Mouse (Mus musculus) heart, embryonic 12.5 days (tissue): ENCODE data around the gene Ube4b. TPM values are rescaled to one million over a fixed set of nuclear protein-coding genes. Genes with fewer than 3 reads are reported as not detected.

Experiments
- ATAC-seq: fragments of 200-750 bp; cut with Nextera tagmentation; 2 replicates; pipeline ENCODE4 v1.8.0; 2017; ENCODE audit warnings: moderate TSS enrichment, moderate library complexity; ENCODE audit not compliant: insufficient number of reproducible peaks, low FRiP score
- H3K27ac ChIP-seq: fragments of 300-500 bp; sonication (generic); 2 replicates; pipeline ENCODE4 v1.5.1; 2016; ENCODE audit warnings: mild to moderate bottlenecking, moderate library complexity; ENCODE audit not compliant: poor library complexity, severe bottlenecking
- H3K27me3 ChIP-seq: fragments of 300-500 bp; sonication (generic); replicated peaks from 2 replicates; pipeline ENCODE4 v1.6.1; 2016; ENCODE audit warnings: mild to moderate bottlenecking, moderate library complexity
- H3K36me3 ChIP-seq: fragments of 300-500 bp; sonication (generic); 2 replicates; pipeline ENCODE4 v1.6.1; 2016; ENCODE audit warnings: mild to moderate bottlenecking, moderate library complexity
- H3K4me1 ChIP-seq: fragments of 300-500 bp; sonication (generic); replicated peaks from 2 replicates; pipeline ENCODE4 v1.6.1; 2016; ENCODE audit warnings: mild to moderate bottlenecking
- H3K4me2 ChIP-seq: fragments of 300-500 bp; sonication (generic); 2 replicates; pipeline ENCODE4 v1.6.1; 2016; ENCODE audit warnings: mild to moderate bottlenecking, moderate library complexity
- H3K4me3 ChIP-seq: fragments of 300-500 bp; sonication (generic); 2 replicates; pipeline ENCODE4 v1.5.1; 2016; ENCODE audit warnings: mild to moderate bottlenecking
- H3K9ac ChIP-seq: fragments of 300-500 bp; sonication (generic); 2 replicates; pipeline ENCODE4 v1.6.1; 2016; ENCODE audit warnings: mild to moderate bottlenecking, moderate library complexity
- H3K9me3 ChIP-seq: fragments of 300-500 bp; sonication (generic); replicated peaks from 2 replicates; pipeline ENCODE4 v1.6.1; 2016; ENCODE audit warnings: mild to moderate bottlenecking, moderate library complexity
- WGBS: fragments of 180-500 bp; shearing (Covaris S2); methylation state at CpG from one replicate; pipeline ENCODE4 v1.1.7; 2016; 5-methylcytosine and 5-hydroxymethylcytosine counted together
- polyA plus RNA-seq: library from polyadenylated mRNA; unstranded; fragments of >200 nt; fragmentation: Nextera tagmentation; extraction: Ambion mirVana; gene quantifications from 2 replicates; pipeline ENCODE4 v1.2.1, GENCODE M21; 2016

Gene Ube4b
- polyA plus RNA-seq, 1 experiment from 2014 or later, result 50.3 TPM

DNA sequence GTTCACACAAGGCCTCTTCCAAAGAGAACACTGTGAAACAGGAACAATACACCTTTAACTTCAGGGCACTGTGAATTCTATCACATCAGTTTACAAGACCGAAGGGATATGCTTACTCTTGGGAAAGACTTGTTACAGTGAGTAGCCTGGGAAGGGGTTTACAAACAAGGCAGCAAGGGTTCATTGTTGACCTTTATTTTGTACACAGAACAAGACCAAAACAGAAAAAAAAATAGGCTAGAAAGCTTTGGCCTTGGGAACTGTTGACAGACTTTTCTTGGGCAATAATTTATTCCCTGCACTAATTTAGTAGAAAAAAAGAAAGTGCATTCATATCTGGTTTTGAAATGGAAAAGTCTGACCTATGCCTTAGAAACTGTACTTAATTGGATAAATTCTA, 122.1 kb downstream of the Ube4b start:
- Histone ChIP-seq H3K36me3 (no peaks in the 10 kb centered on the region), H3K4me3 (no peak overlapping the region), H3K9ac (no peak overlapping the region), H3K4me2 (no peak overlapping the region), H3K4me1 (peaks cover 43% of the 10 kb centered on the region), H3K27me3 (no peaks in the 10 kb centered on the region), H3K9me3 (no peaks in the 10 kb centered on the region), H3K27ac (no peak overlapping the region)
- WGBS, result 64% methylated on average over 1 of the region's 1 CpGs
- ATAC-seq, result no peak

DNA sequence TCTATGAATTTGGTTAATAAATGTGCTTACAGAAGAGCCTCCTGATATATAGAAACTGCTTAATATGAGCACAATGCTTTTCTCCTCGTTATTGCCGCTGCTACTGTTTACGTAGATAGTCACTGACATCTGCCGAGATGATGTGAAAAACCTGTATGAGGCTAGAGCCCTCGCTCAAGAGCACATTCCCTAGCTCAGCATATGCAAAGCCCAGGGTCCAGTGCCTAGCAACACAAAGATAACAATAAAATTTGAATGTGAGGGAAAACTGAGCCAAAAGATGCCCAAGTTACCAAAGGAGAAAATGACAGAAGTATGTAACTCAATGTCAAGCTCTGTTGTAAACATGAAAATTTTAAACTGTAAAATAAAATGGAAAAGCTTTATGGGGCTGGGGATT, 123.0 kb downstream of the Ube4b start:
- H3K9me3 ChIP-seq, result no peaks in the 10 kb centered on the region
- no peak overlapping the region for H3K27ac ChIP-seq
- H3K4me3 ChIP-seq, result no peak overlapping the region
- WGBS, result 48% methylated on average over 5 of the region's 5 CpGs
- H3K9ac ChIP-seq, result no peak overlapping the region
- peaks cover 40% of the 10 kb centered on the region for H3K4me1 ChIP-seq
- H3K27me3 ChIP-seq, result no peaks in the 10 kb centered on the region
- no peak for ATAC-seq
- no peaks in the 10 kb centered on the region for H3K36me3 ChIP-seq
- no peak overlapping the region; the same call in 1 of the 2 replicates for H3K4me2 ChIP-seq

DNA sequence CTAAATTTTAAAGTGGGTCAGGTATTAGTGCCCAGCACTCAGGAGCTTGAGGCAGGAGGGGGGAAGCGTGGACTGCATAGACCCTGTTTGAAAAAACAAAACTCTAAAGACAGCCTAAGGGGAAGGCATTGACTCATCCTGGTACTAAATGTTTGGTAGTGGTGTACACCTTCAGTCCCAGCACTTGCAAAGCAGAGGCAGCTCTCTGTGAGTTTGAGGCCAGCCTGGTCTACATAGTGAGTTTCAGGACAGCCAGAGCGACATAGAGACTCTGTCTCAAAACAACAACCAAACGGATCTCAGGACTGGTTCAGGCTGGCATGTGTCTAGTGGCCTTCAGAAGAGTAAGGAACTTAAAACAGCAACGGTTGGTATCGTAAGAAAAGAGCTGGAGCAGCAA, 123.8 kb downstream of the Ube4b start:
- Histone ChIP-seq H3K27ac (no peak overlapping the region), H3K9ac (0 out of 2 replicates have a peak overlapping the region, but pooled peaks have one; percentile 22), H3K27me3 (no peaks in the 10 kb centered on the region), H3K4me2 (no peak overlapping the region; the same call in 1 of the 2 replicates), H3K4me1 (peaks cover 40% of the 10 kb centered on the region), H3K9me3 (no peaks in the 10 kb centered on the region), H3K4me3 (no peak overlapping the region), H3K36me3 (no peaks in the 10 kb centered on the region)
- no peak for ATAC-seq
- 71% methylated on average over 5 of the region's 5 CpGs for WGBS

DNA sequence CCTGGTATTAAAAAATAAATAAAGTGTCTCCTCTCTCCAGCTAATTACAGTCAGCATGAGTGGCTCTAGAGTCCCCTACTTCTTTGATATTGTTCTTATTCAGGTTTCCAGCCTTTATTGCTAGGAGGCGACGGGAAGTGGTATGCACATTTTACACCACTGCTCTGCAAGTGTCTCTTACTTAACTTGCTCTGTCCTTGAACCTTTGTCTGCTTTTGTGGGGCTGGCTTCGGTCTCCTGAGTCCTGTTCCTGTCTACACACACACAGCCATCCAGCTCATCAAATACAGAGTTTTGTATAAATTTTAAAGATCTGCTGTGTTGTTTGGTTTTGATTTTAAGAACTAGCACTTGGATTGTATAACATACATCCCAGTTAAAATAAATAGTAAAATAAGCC, 124.4 kb downstream of the Ube4b start:
- Histone ChIP-seq H3K27me3 (no peaks in the 10 kb centered on the region), H3K9me3 (no peaks in the 10 kb centered on the region), H3K27ac (no peak overlapping the region), H3K4me3 (no peak overlapping the region), H3K4me2 (no peak overlapping the region), H3K36me3 (no peaks in the 10 kb centered on the region), H3K9ac (0 out of 2 replicates have a peak overlapping the region, but pooled peaks have one; percentile 25), H3K4me1 (peaks cover 40% of the 10 kb centered on the region)
- ATAC-seq, result no peak
- 66% methylated on average over 3 of the region's 3 CpGs for WGBS

DNA sequence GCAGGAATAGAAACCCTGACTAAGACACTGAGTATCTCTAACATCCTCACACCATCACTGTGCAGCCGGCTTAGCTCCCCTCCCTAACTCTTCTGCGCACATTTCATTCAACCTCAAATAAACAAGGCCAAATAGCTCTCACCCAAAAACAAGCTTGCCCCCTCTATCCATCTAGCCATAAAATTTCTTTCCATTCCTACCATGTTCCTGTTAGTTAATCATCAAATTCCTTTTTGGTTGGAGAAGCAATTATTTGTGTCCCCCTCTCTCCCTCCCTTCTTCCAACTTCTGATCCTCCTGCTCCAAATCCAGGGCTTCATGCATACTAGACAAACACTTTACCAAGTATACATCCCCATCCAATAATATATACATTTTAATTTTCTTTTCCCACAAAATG, 130.0 kb downstream of the Ube4b start:
- Histone ChIP-seq H3K9ac (no peak overlapping the region), H3K36me3 (no peaks in the 10 kb centered on the region), H3K27ac (no peak overlapping the region), H3K27me3 (no peaks in the 10 kb centered on the region), H3K4me2 (no peak overlapping the region), H3K9me3 (no peaks in the 10 kb centered on the region), H3K4me1 (peaks cover 24% of the 10 kb centered on the region), H3K4me3 (no peak overlapping the region)
- WGBS, result 86% methylated on average over 2 of the region's 2 CpGs
- no peak for ATAC-seq

DNA sequence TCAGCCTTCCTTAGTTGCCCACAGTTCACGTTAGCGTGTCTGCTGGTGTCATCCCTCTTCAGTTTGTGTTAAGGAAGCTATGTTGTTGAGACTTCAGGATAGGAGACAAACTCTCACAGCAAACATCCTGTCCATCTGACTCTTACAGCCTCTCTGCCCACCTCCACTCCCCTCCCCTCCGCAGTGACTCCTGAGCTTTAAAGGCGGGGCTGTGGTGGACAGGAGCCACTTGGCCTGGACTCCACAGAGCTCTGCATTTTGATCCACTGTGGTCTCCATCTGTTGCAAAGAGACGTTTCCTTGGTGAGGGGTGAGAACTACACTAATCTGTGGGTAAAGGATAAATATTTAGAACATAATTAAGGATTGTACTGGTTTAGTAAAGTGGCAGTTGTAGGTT, 133.6 kb downstream of the Ube4b start:
- Histone ChIP-seq H3K9me3 (no peaks in the 10 kb centered on the region), H3K4me2 (no peak overlapping the region), H3K4me1 (peaks cover 25% of the 10 kb centered on the region), H3K27me3 (no peaks in the 10 kb centered on the region), H3K9ac (no peak overlapping the region), H3K4me3 (no peak overlapping the region), H3K27ac (no peak overlapping the region), H3K36me3 (peaks cover 18% of the 10 kb centered on the region)
- ATAC-seq, result no peak
- WGBS, result 70% methylated on average over 5 of the region's 5 CpGs

DNA sequence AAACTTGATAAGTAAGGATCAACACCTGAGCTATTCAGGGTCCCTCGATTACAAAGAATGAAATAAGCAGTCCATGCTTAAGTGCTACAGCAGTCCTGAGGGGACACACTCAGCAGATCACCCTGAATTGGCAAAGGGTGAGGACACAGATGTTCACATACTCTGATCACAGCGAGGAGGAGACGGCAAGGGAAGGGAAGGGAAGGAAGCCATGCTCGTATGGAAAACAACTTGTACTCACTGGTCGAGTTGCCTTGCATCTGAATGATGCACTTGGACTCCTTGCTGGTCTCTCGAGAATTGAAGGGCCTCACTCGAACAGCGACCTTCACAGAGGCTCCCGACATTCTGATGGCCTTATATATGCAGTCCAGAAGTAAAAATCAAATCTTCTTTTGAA, 135.5 kb downstream of the Ube4b start:
- 72% methylated on average over 9 of the region's 9 CpGs for WGBS
- H3K9ac ChIP-seq, result no peak overlapping the region
- H3K4me2 ChIP-seq, result no peak overlapping the region
- no peak overlapping the region for H3K4me3 ChIP-seq
- no peaks in the 10 kb centered on the region for H3K9me3 ChIP-seq
- H3K4me1 ChIP-seq, result peaks cover 33% of the 10 kb centered on the region
- H3K27me3 ChIP-seq, result no peaks in the 10 kb centered on the region
- H3K36me3 ChIP-seq, result peaks cover 18% of the 10 kb centered on the region
- peak overlapping the region; percentile 1; the same call in 1 of the 2 replicates for H3K27ac ChIP-seq
- ATAC-seq, result no peak

DNA sequence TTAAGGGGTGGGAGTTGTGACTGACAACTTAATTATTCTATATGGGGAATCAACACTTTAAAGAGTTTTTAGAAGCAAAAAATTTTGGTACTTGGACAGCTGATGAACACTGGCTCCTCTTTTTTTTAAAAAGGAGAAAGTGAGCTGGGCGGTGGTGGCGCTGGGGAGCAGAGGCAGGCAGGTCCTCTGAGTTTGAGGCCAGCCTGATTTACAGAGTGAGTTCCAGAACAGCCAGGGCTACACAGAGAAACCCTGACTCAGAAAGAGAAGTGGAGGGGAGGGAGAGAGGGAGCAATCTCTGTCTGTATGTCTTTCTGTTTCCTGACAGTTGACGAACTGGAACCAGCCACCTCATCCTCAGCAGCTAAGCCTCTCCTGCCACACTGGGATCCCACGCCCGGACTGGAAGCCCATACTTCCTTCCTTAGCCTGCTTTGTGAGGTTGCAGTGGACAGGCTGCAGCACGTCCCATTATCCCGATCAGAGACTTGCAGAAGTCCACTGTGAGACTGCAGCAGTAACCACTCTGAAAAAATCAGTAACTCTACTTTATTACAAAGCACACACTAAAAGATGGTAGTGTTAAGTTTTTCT, 136.3 kb downstream of the Ube4b start:
- H3K4me3 ChIP-seq, result no peak overlapping the region
- 75% methylated on average over 7 of the region's 7 CpGs for WGBS
- H3K9ac ChIP-seq, result no peak overlapping the region
- H3K9me3 ChIP-seq, result no peaks in the 10 kb centered on the region
- no peak overlapping the region for H3K4me2 ChIP-seq
- no peaks in the 10 kb centered on the region for H3K27me3 ChIP-seq
- H3K4me1 ChIP-seq, result peaks cover 32% of the 10 kb centered on the region
- peaks cover 18% of the 10 kb centered on the region for H3K36me3 ChIP-seq
- no peak overlapping the region; the same call in 1 of the 2 replicates for H3K27ac ChIP-seq
- ATAC-seq, result no peak

DNA sequence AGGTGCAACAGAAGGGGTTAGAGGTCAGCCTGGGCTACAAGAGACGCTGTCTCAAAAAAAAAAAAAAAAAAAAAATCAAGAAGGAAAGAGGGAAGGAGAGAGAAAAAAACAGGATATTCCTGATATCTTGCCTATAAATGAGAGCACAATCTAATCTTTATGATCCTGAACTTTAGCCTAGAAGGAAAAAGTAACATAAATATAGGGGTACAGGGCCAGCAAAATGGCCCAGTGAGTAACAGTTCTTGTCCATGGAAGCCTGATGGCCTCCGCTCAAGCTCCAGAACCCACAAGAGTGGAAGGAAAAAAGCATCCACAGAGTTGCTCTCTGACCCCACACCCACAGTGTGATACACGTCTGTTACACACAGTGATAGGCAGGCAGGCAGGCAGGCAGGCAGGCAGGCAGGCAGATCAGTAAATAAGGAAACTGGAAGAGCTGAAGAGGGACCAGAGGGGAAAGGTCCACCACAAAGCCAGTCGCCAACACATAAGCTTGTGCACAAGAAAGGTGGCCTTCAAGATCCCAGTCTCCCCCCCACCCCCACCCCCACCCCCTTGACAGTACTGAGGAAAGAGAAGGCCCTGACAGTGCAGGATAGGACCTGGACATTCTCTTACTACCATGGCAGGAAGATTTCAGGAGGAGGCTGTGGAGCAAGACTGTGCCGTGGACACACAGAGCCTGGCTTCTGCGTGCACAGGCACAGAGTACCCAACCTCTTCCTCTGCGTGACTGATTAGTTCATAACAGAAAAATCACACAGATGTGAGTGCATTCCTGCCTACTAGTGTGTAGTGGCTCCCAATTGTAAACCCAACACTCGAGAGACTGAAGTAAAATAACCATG, 140.0 kb downstream of the Ube4b start:
- Histone ChIP-seq H3K27me3 (no peaks in the 10 kb centered on the region), H3K9ac (0 out of 2 replicates have a peak overlapping the region, but pooled peaks have one; percentile 47), H3K4me1 (peaks cover 42% of the 10 kb centered on the region), H3K27ac (peak overlapping the region; percentile 53), H3K36me3 (peaks cover 25% of the 10 kb centered on the region), H3K4me3 (no peak overlapping the region), H3K4me2 (no peak overlapping the region), H3K9me3 (no peaks in the 10 kb centered on the region)
- 0 out of 2 replicates have a peak, but pooled peaks have one; percentile 22 for ATAC-seq
- 61% methylated on average over 8 of the region's 8 CpGs for WGBS

DNA sequence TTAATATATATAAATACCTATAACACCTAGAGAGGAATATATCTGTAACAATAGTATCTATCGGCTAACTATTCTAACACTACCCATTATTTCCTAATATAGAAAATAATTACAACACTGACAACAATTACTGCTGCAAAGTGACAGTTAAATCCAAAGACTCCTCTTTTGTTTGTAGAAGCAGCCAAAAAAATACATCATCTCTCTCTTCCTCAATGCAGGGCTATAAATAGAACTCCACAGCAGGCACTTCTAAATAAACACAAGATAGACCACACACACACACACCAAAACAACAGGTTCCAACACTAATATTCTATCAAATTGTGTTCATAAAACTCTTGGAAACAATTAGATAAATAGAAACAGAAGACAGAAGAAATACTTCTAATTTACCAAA, 140.9 kb downstream of the Ube4b start:
- H3K9ac ChIP-seq, result no peak overlapping the region
- no peaks in the 10 kb centered on the region for H3K9me3 ChIP-seq
- peaks cover 38% of the 10 kb centered on the region for H3K4me1 ChIP-seq
- H3K4me2 ChIP-seq, result no peak overlapping the region
- no peaks in the 10 kb centered on the region for H3K27me3 ChIP-seq
- no peak overlapping the region for H3K27ac ChIP-seq
- no peak overlapping the region for H3K4me3 ChIP-seq
- peaks cover 23% of the 10 kb centered on the region for H3K36me3 ChIP-seq
- ATAC-seq, result no peak
- WGBS, result 87% methylated on average over 1 of the region's 1 CpGs

DNA sequence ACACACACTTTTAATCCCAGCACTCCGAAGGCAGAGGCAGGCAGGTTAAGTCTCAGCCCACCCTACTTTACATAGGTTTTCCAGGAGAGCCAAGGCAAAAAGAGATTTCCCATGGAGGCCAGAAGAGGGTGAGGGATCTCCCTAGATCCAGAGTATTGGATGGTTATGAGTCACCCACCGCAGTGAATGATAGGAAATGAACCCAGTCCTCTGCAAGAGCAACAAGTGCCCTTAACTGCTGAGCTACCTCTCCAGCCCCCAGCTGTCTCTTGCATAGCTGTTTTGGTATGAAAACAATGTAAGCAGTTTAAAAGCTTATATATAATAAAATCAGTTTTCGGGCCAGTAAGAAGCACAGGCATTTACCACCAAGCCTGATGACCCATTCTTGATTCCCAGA, 143.5 kb downstream of the Ube4b start:
- Histone ChIP-seq H3K27me3 (no peaks in the 10 kb centered on the region), H3K4me2 (no peak overlapping the region), H3K36me3 (peaks cover 9% of the 10 kb centered on the region), H3K27ac (no peak overlapping the region), H3K4me1 (peaks cover 44% of the 10 kb centered on the region), H3K9ac (no peak overlapping the region), H3K4me3 (no peak overlapping the region), H3K9me3 (no peaks in the 10 kb centered on the region)
- no peak for ATAC-seq
- WGBS, result 74% methylated on average over 3 of the region's 3 CpGs
